Mouse (Mus musculus) CH12.LX (cell line): Measurements from ENCODE around the gene Vhl. TPM values are rescaled to one million over a fixed set of nuclear protein-coding genes. Genes with fewer than 3 reads are reported as not detected.
"Not testable (repeated sequence)": the region's sequence is repeated elsewhere in the genome, so short reads cannot be mapped to it uniquely, and the experiment has no call there.

ENCODE experiments used
- DNase-seq: peaks from one replicate; pipeline ENCODE4 v3.0.0-alpha.2; 2013; ENCODE audit errors: extremely low read depth
- H3K27ac ChIP-seq: 2 replicates; pipeline ENCODE4 v1.5.1; 2012; ENCODE audit warnings: low read depth, mild to moderate bottlenecking, control low read depth, moderate library complexity; ENCODE audit not compliant: insufficient read depth
- H3K27me3 ChIP-seq: replicated peaks from 2 replicates; pipeline ENCODE3; 2012; ENCODE audit warnings: inconsistent platforms
- H3K36me3 ChIP-seq, 2 experiments: replicated peaks in 1 of 2; 2 replicates each; pipeline versions ENCODE3 to v1.6.1; 2012; ENCODE audit warnings: inconsistent platforms in 1 of 2, low read length in 1 of 2, mild to moderate bottlenecking in 1 of 2, mixed read lengths in 1 of 2, moderate library complexity in 1 of 2; ENCODE audit not compliant: control insufficient read depth in 1 of 2, insufficient read depth in 1 of 2
- H3K4me1 ChIP-seq, 2 experiments: 2 replicates each; pipeline ENCODE4 v1.6.1; 2012; ENCODE audit warnings: inconsistent platforms in 1 of 2, moderate library complexity in 1 of 2; ENCODE audit not compliant: insufficient read depth in 2 of 2, control insufficient read depth in 1 of 2
- H3K4me2 ChIP-seq: 2 replicates; pipeline ENCODE4 v1.6.1; 2012; ENCODE audit warnings: low read depth, mild to moderate bottlenecking, control low read depth; ENCODE audit not compliant: poor library complexity, insufficient read depth, severe bottlenecking
- H3K4me3 ChIP-seq, 3 experiments: fragments of 150-350 bp in 1 of 3; sonication (generic) in 1 of 3; replicated peaks in 1 of 3; 2 replicates each; pipeline versions ENCODE3 to v1.5.1; 2011 to 2012; ENCODE audit warnings: low read depth in 2 of 3, low read length in 2 of 3, mild to moderate bottlenecking in 2 of 3, moderate library complexity in 2 of 3, control low read depth in 1 of 3, improper control_type of control experiment in 1 of 3, inconsistent platforms in 1 of 3, mixed read lengths in 1 of 3; ENCODE audit not compliant: poor library complexity in 1 of 3
- H3K79me2 ChIP-seq: replicated peaks from 2 replicates; pipeline ENCODE4 v1.6.1; 2012; ENCODE audit warnings: mild to moderate bottlenecking, moderate library complexity; ENCODE audit not compliant: control insufficient read depth, poor library complexity, insufficient read depth, severe bottlenecking; ENCODE audit errors: extremely low read depth
- H3K9ac ChIP-seq: 2 replicates; pipeline ENCODE4 v1.6.1; 2012; ENCODE audit warnings: low read depth, mild to moderate bottlenecking, control low read depth, moderate library complexity; ENCODE audit not compliant: insufficient read depth
- H3K9me3 ChIP-seq: replicated peaks from 2 replicates; pipeline ENCODE3; 2012; ENCODE audit warnings: low read length, inconsistent platforms, mixed read lengths
- CHD1 ChIP-seq: IDR thresholded peaks from 2 replicates; pipeline ENCODE4 v1.6.1; 2012; ENCODE audit warnings: low read depth, low read length, improper control_type of control experiment, inconsistent platforms
- CHD2 ChIP-seq: IDR thresholded peaks from 2 replicates; pipeline ENCODE4 v1.6.1; 2011; ENCODE audit warnings: low read length, improper control_type of control experiment
- CTCF ChIP-seq, 2 experiments: IDR thresholded peaks in 1 of 2; conservative IDR thresholded peaks in 1 of 2; 2 replicates each; pipeline ENCODE4 v1.5.1; 2011 to 2012; ENCODE audit warnings: low read depth in 2 of 2, low read length in 2 of 2, improper control_type of control experiment in 1 of 2, inconsistent platforms in 1 of 2, mild to moderate bottlenecking in 1 of 2, moderate library complexity in 1 of 2
- HCFC1 ChIP-seq: IDR thresholded peaks from 2 replicates; pipeline ENCODE4 v1.6.1; 2012; ENCODE audit warnings: low read depth, mild to moderate bottlenecking, inconsistent platforms, low read length, improper control_type of control experiment
- JUND ChIP-seq: conservative IDR thresholded peaks from 2 replicates; pipeline ENCODE4 v1.6.1; 2011; ENCODE audit warnings: low read depth, low read length, improper control_type of control experiment
- MAX ChIP-seq: IDR thresholded peaks from 2 replicates; pipeline ENCODE4 v1.6.1; 2011; ENCODE audit warnings: low read length, improper control_type of control experiment
- NRF1 ChIP-seq: IDR thresholded peaks from 2 replicates; pipeline ENCODE4 v1.6.1; 2014; ENCODE audit warnings: low read depth, mild to moderate bottlenecking, inconsistent platforms, low read length, improper control_type of control experiment, moderate library complexity
- POLR2A ChIP-seq: IDR thresholded peaks from 2 replicates; pipeline ENCODE4 v1.6.1; 2011; ENCODE audit warnings: low read depth, mild to moderate bottlenecking, improper control_type of control experiment, low read length
- RAD21 ChIP-seq: IDR thresholded peaks from 2 replicates; pipeline ENCODE4 v1.6.1; 2011; ENCODE audit warnings: low read depth, mild to moderate bottlenecking, low read length, improper control_type of control experiment, moderate library complexity
- SIN3A ChIP-seq: IDR thresholded peaks from 2 replicates; pipeline ENCODE4 v1.6.1; 2012; ENCODE audit warnings: low read length, improper control_type of control experiment, inconsistent platforms
- SMC3 ChIP-seq: IDR thresholded peaks from 2 replicates; pipeline ENCODE4 v1.6.1; 2011; ENCODE audit warnings: low read depth, low read length, improper control_type of control experiment
- TCF12 ChIP-seq: IDR thresholded peaks from 2 replicates; pipeline ENCODE4 v1.6.1; 2014; ENCODE audit warnings: low read depth, mild to moderate bottlenecking, inconsistent platforms, low read length, improper control_type of control experiment
- USF1 ChIP-seq: IDR thresholded peaks from 2 replicates; pipeline ENCODE4 v1.6.1; 2014; ENCODE audit warnings: low read depth, mild to moderate bottlenecking, inconsistent platforms, low read length, improper control_type of control experiment
- ZMIZ1 ChIP-seq: IDR thresholded peaks from 2 replicates; pipeline ENCODE4 v1.6.1; 2012; ENCODE audit warnings: low read depth, mild to moderate bottlenecking, inconsistent platforms, low read length, improper control_type of control experiment
- dilution Hi-C: fragments of 300-500 bp; cut with MboI; formaldehyde crosslinking; loops from 2 replicates; pipeline ENCODE4 v1.14.3; 2020; ENCODE audit warnings: low sequenced_read_pairs; ENCODE audit not compliant: extremely low pct_unique_long_range_greater_than_20kb, extremely low pct_ligation_motif_present
- in situ Hi-C: fragments of 300-500 bp; cut with MboI; formaldehyde crosslinking; loops from 3 replicates; pipeline ENCODE4 v1.14.3; 2019; ENCODE audit warnings: low sequenced_read_pairs, low pct_ligation_motif_present, low pct_unique_long_range_greater_than_20kb, mixed read lengths
- polyA plus RNA-seq: library from polyadenylated mRNA; unstranded; fragments of >175 nt; gene quantifications from 2 replicates; pipeline ENCODE4 v1.2.1, GENCODE M21; 2012; ENCODE audit warnings: low read depth; ENCODE audit not compliant: insufficient read length
- total RNA-seq, 2 experiments: library from RNA; depleted of rRNA; stranded (reverse); fragments of 300-350 nt in 1 of 2; fragments of >200 nt in 1 of 2; gene quantifications; 2 replicates each; pipeline ENCODE4 v1.2.3; 2012 to 2014

The Vhl gene
- total and polyA plus RNA-seq, 3 experiments, result 14.2 to 36.6 (median 23.1) TPM

- TF ChIP-seq SIN3A (peak; percentile 98), CHD2 (peak; percentile 87), MAX (peak; percentile 95), USF1 (peak; percentile 93), NRF1 (0 out of 2 replicates have a peak, but pooled peaks have one; percentile 34), POLR2A (peak; percentile 75), JUND (no peak; the same call in 1 of the 2 replicates), CHD1 (peak; percentile 67), TCF12 (peak; percentile 96), ZMIZ1 (peak; percentile 56), RAD21 (no peak)
These were observed 46.1 kb downstream of the Vhl start (continued) for GRCm38 (mm10) chr6:113669821-113670220.

GRCm38 (mm10) chr6:113672029-113672428, 48.3 kb downstream of the Vhl start:
- H3K4me2 ChIP-seq, H3K27me3 ChIP-seq, DNase-seq, H3K9me3 ChIP-seq, in situ Hi-C loops, dilution Hi-C loops, H3K9ac ChIP-seq, H3K27ac ChIP-seq: not testable (repeated sequence)
- H3K36me3 ChIP-seq, result peaks cover 50 to 62% of the 10 kb centered on the region in 2 experiments
- H3K4me3 ChIP-seq, result peak overlapping the region in 1 of 3 experiments; percentile 21
- peak; percentile 23; the same call in 1 of the 2 replicates for TF ChIP-seq SMC3
- peak in 1 of 2 experiments; percentile 38; a peak in 2 of 4 replicates for TF ChIP-seq CTCF (conservative IDR thresholded peaks at IDR 0.05 in 1 of 2, IDR thresholded peaks at IDR 0.05 in 1 of 2; ENCODE audit: low read depth in 2 of 2, low read length in 2 of 2)
- H3K79me2 ChIP-seq, result peaks cover 25% of the 10 kb centered on the region
- H3K4me1 ChIP-seq, result peaks cover 20 to 65% of the 10 kb centered on the region in 2 experiments

- no peak overlapping the region for H3K4me3 ChIP-seq
These were observed 49.2 kb downstream of the Vhl start for GRCm38 (mm10) chr6:113672989-113673388.

More at GRCm38 (mm10) chr6:113672989-113673388, 49.2 kb downstream of the Vhl start:
- Histone ChIP-seq H3K4me1 (peaks cover 15 to 65% of the 10 kb centered on the region in 2 experiments), H3K27ac (no peak overlapping the region), H3K36me3 (peaks cover 51 to 64% of the 10 kb centered on the region in 2 experiments), H3K79me2 (peaks cover 24% of the 10 kb centered on the region), H3K9me3 (peaks cover 8% of the 10 kb centered on the region), H3K27me3 (no peaks in the 10 kb centered on the region), H3K9ac (no peak overlapping the region), H3K4me2 (no peak overlapping the region)
- DNase-seq, result no peak
- no peak for TF ChIP-seq HCFC1
- no peak for TF ChIP-seq MAX
- dilution Hi-C loops, result no loop called here
- in situ Hi-C loops, result no loop called here
